Mouse (Mus musculus): ENCODE data around the gene Pitpnm1.

The Pitpnm1 gene

GRCm38 (mm10) chr19:4154437-4155222, 54.8 kb downstream of the Pitpnm1 start:
- DNase-seq (ENCODE audit: low spot score in 2 of 2) = no peak

- DNase-seq (ENCODE audit: low spot score in 2 of 2) = no peak
Observed at GRCm38 (mm10) chr19:4155223-4156072, 55.6 kb downstream of the Pitpnm1 start.

- no peak for DNase-seq (ENCODE audit: low spot score in 2 of 2)
Observed at GRCm38 (mm10) chr19:4156073-4156579, 56.3 kb downstream of the Pitpnm1 start.

GRCm38 (mm10) chr19:4156771-4157170, 57.0 kb downstream of the Pitpnm1 start:
- no peak for DNase-seq (ENCODE audit: low spot score in 2 of 2)

- no peak for DNase-seq (ENCODE audit: low spot score in 2 of 2)
Observed at GRCm38 (mm10) chr19:4159049-4159448, 59.3 kb downstream of the Pitpnm1 start.

- DNase-seq (ENCODE audit: low spot score in 2 of 2) = peak; percentile 94 to 98
Observed at GRCm38 (mm10) chr19:4162646-4163542, 63.1 kb downstream of the Pitpnm1 start, which contains the start of gene Rps6kb2. Gene Rps6kb2 (minus strand): TSS chr19:4163354.

GRCm38 (mm10) chr19:4163543-4163887, 63.7 kb downstream of the Pitpnm1 start:
- no peak for DNase-seq (ENCODE audit: low spot score in 2 of 2)

Measured in left cerebral cortex, adult 9 months (tissue).